Mouse (Mus musculus) bone marrow, adult 2 months (tissue): ENCODE measurements around the gene Tmprss9. TPM values are rescaled to one million over a fixed set of nuclear protein-coding genes. Genes with fewer than 3 reads are reported as not detected.
"Not testable (repeated sequence)": the region's sequence is repeated elsewhere in the genome, so short reads cannot be mapped to it uniquely, and the experiment has no call there.

Experiments
- H3K27ac ChIP-seq: fragments of 200-500 bp; 2 replicates; pipeline ENCODE4 v1.5.1; 2012; ENCODE audit warnings: low read depth, mild to moderate bottlenecking, control low read depth, inconsistent platforms, low read length; ENCODE audit not compliant: control insufficient read depth, poor library complexity, insufficient read depth
- H3K4me1 ChIP-seq: fragments of 200-500 bp; 2 replicates; pipeline ENCODE4 v1.6.1; 2011; ENCODE audit warnings: low read length; ENCODE audit not compliant: control insufficient read depth, insufficient read depth
- H3K4me3 ChIP-seq: fragments of 200-500 bp; replicated peaks from 2 replicates; pipeline ENCODE3; 2011; ENCODE audit warnings: mild to moderate bottlenecking, low read depth, low read length, control low read depth; ENCODE audit not compliant: control insufficient read depth
- CTCF ChIP-seq: fragments of 200-500 bp; IDR thresholded peaks from 2 replicates; pipeline ENCODE4 v1.5.1; 2011; ENCODE audit warnings: low read length, control low read depth; ENCODE audit not compliant: control insufficient read depth, insufficient read depth
- POLR2A ChIP-seq: fragments of 200-500 bp; IDR thresholded peaks from 2 replicates; pipeline ENCODE4 v1.6.1; 2011; ENCODE audit warnings: low read depth, mild to moderate bottlenecking, control low read depth, low read length, borderline replicate concordance; ENCODE audit not compliant: control insufficient read depth
- WGBS: fragments of 180-500 bp; shearing (Covaris S2); methylation state at CpG from one replicate; pipeline ENCODE4 v1.1.7; 2018; 5-methylcytosine and 5-hydroxymethylcytosine counted together
- polyA plus RNA-seq: library from polyadenylated mRNA; stranded (reverse); fragments of >200 nt; gene quantifications from 2 replicates; pipeline ENCODE4 v1.2.4, GENCODE M21; 2011; ENCODE audit warnings: low replicate concordance; ENCODE audit not compliant: missing spikeins, insufficient read depth, insufficient read length

The Tmprss9 gene
- polyA plus RNA-seq, 1 experiment, result not detected

- Histone ChIP-seq H3K4me1 (peaks cover 6% of the 10 kb centered on the region), H3K27ac (peak overlapping the region; percentile 94; the same call in 1 of the 2 replicates), H3K4me3 (peak overlapping the region; percentile 88)
- 2% methylated on average over 29 of the region's 29 CpGs for WGBS
- TF ChIP-seq CTCF (no peak), POLR2A (no peak)
Observed at GRCm38 (mm10) chr10:80827063-80827869, 44.4 kb upstream of the Tmprss9 start.

- H3K27ac ChIP-seq, result no peak overlapping the region
- H3K4me1 ChIP-seq, result peaks cover 6% of the 10 kb centered on the region
Observed at GRCm38 (mm10) chr10:80827870-80828420, 43.7 kb upstream of the Tmprss9 start.

GRCm38 (mm10) chr10:80828587-80828986 lies 43.1 kb upstream of the Tmprss9 start:
- WGBS, result 76% methylated on average over 9 of the region's 9 CpGs
- H3K4me1 ChIP-seq, H3K27ac ChIP-seq, H3K4me3 ChIP-seq: not testable (repeated sequence)

More at GRCm38 (mm10) chr10:80827870-80828420, 43.7 kb upstream of the Tmprss9 start:
- 50% methylated on average over 10 of the region's 10 CpGs for WGBS
- TF ChIP-seq CTCF, result no peak
- TF ChIP-seq POLR2A, result no peak
- peak overlapping the region; percentile 88 for H3K4me3 ChIP-seq

- 62% methylated on average over 1 of the region's 1 CpGs for WGBS
- Histone ChIP-seq H3K27ac (no peak overlapping the region), H3K4me1 (peaks cover 5% of the 10 kb centered on the region), H3K4me3 (no peak overlapping the region)
- no peak for TF ChIP-seq POLR2A
- TF ChIP-seq CTCF, result no peak
Observed at GRCm38 (mm10) chr10:80829359-80830278, 42.0 kb upstream of the Tmprss9 start.

GRCm38 (mm10) chr10:80831136-80831535 lies 40.5 kb upstream of the Tmprss9 start:
- H3K4me3 ChIP-seq, result no peak overlapping the region
- no peak for TF ChIP-seq CTCF
- no peak for TF ChIP-seq POLR2A
- peaks cover 3% of the 10 kb centered on the region for H3K4me1 ChIP-seq
- no peak overlapping the region for H3K27ac ChIP-seq
- 12% methylated on average over 9 of the region's 9 CpGs for WGBS

GRCm38 (mm10) chr10:80832818-80833217 lies 38.8 kb upstream of the Tmprss9 start:
- TF ChIP-seq POLR2A (no peak), CTCF (no peak)
- Histone ChIP-seq H3K27ac (no peak overlapping the region), H3K4me1 (peaks cover 1% of the 10 kb centered on the region), H3K4me3 (no peak overlapping the region)
- WGBS, result 79% methylated on average over 7 of the region's 7 CpGs

- no peaks in the 10 kb centered on the region; the same call in 1 of the 2 replicates for H3K4me1 ChIP-seq
- WGBS, result 71% methylated on average over 30 of the region's 30 CpGs
Observed at GRCm38 (mm10) chr10:80835617-80836016, 36.0 kb upstream of the Tmprss9 start.

GRCm38 (mm10) chr10:80836949-80837379 lies 34.7 kb upstream of the Tmprss9 start:
- TF ChIP-seq CTCF, result no peak
- no peak for TF ChIP-seq POLR2A
- 41% methylated on average over 7 of the region's 7 CpGs for WGBS
- H3K27ac ChIP-seq, result no peak overlapping the region
- no peaks in the 10 kb centered on the region for H3K4me1 ChIP-seq
- no peak overlapping the region for H3K4me3 ChIP-seq

More at GRCm38 (mm10) chr10:80835617-80836016, 36.0 kb upstream of the Tmprss9 start:
- TF ChIP-seq CTCF, result no peak
- no peak for TF ChIP-seq POLR2A
- Histone ChIP-seq H3K4me3 (no peak overlapping the region), H3K27ac (no peak overlapping the region)
